Mouse (Mus musculus) CH12.LX (cell line): ENCODE results near the gene Aire. TPM values are rescaled to one million over a fixed set of nuclear protein-coding genes. Genes with fewer than 3 reads are reported as not detected.

Experiments
- DNase-seq: peaks from one replicate; pipeline ENCODE4 v3.0.0-alpha.2; 2013; ENCODE audit errors: extremely low read depth
- H3K27ac ChIP-seq: 2 replicates; pipeline ENCODE4 v1.5.1; 2012; ENCODE audit warnings: low read depth, mild to moderate bottlenecking, control low read depth, moderate library complexity; ENCODE audit not compliant: insufficient read depth
- H3K27me3 ChIP-seq: replicated peaks from 2 replicates; pipeline ENCODE3; 2012; ENCODE audit warnings: inconsistent platforms
- H3K36me3 ChIP-seq, 2 experiments: replicated peaks in 1 of 2; 2 replicates each; pipeline versions ENCODE3 to v1.6.1; 2012; ENCODE audit warnings: inconsistent platforms in 1 of 2, low read length in 1 of 2, mild to moderate bottlenecking in 1 of 2, mixed read lengths in 1 of 2, moderate library complexity in 1 of 2; ENCODE audit not compliant: control insufficient read depth in 1 of 2, insufficient read depth in 1 of 2
- H3K4me1 ChIP-seq, 2 experiments: 2 replicates each; pipeline ENCODE4 v1.6.1; 2012; ENCODE audit warnings: inconsistent platforms in 1 of 2, moderate library complexity in 1 of 2; ENCODE audit not compliant: insufficient read depth in 2 of 2, control insufficient read depth in 1 of 2
- H3K4me2 ChIP-seq: 2 replicates; pipeline ENCODE4 v1.6.1; 2012; ENCODE audit warnings: low read depth, mild to moderate bottlenecking, control low read depth; ENCODE audit not compliant: poor library complexity, insufficient read depth, severe bottlenecking
- H3K4me3 ChIP-seq, 3 experiments: fragments of 150-350 bp in 1 of 3; sonication (generic) in 1 of 3; replicated peaks in 1 of 3; 2 replicates each; pipeline versions ENCODE3 to v1.5.1; 2011 to 2012; ENCODE audit warnings: low read depth in 2 of 3, low read length in 2 of 3, mild to moderate bottlenecking in 2 of 3, moderate library complexity in 2 of 3, control low read depth in 1 of 3, improper control_type of control experiment in 1 of 3, inconsistent platforms in 1 of 3, mixed read lengths in 1 of 3; ENCODE audit not compliant: poor library complexity in 1 of 3
- H3K79me2 ChIP-seq: replicated peaks from 2 replicates; pipeline ENCODE4 v1.6.1; 2012; ENCODE audit warnings: mild to moderate bottlenecking, moderate library complexity; ENCODE audit not compliant: control insufficient read depth, poor library complexity, insufficient read depth, severe bottlenecking; ENCODE audit errors: extremely low read depth
- H3K9ac ChIP-seq: 2 replicates; pipeline ENCODE4 v1.6.1; 2012; ENCODE audit warnings: low read depth, mild to moderate bottlenecking, control low read depth, moderate library complexity; ENCODE audit not compliant: insufficient read depth
- H3K9me3 ChIP-seq: replicated peaks from 2 replicates; pipeline ENCODE3; 2012; ENCODE audit warnings: low read length, inconsistent platforms, mixed read lengths
- BHLHE40 ChIP-seq: IDR thresholded peaks from 2 replicates; pipeline ENCODE4 v1.6.1; 2011; ENCODE audit warnings: mild to moderate bottlenecking, low read depth, low read length, improper control_type of control experiment
- CHD1 ChIP-seq: IDR thresholded peaks from 2 replicates; pipeline ENCODE4 v1.6.1; 2012; ENCODE audit warnings: low read depth, low read length, improper control_type of control experiment, inconsistent platforms
- CHD2 ChIP-seq: IDR thresholded peaks from 2 replicates; pipeline ENCODE4 v1.6.1; 2011; ENCODE audit warnings: low read length, improper control_type of control experiment
- CTCF ChIP-seq, 2 experiments: IDR thresholded peaks in 1 of 2; conservative IDR thresholded peaks in 1 of 2; 2 replicates each; pipeline ENCODE4 v1.5.1; 2011 to 2012; ENCODE audit warnings: low read depth in 2 of 2, low read length in 2 of 2, improper control_type of control experiment in 1 of 2, inconsistent platforms in 1 of 2, mild to moderate bottlenecking in 1 of 2, moderate library complexity in 1 of 2
- E2F4 ChIP-seq: IDR thresholded peaks from 2 replicates; pipeline ENCODE4 v1.6.1; 2011; ENCODE audit warnings: low read depth, low read length, improper control_type of control experiment; ENCODE audit not compliant: insufficient replicate concordance
- ELF1 ChIP-seq: IDR thresholded peaks from 2 replicates; pipeline ENCODE4 v1.6.1; 2014; ENCODE audit warnings: low read depth, mild to moderate bottlenecking, inconsistent platforms, low read length, improper control_type of control experiment
- EP300 ChIP-seq: IDR thresholded peaks from 2 replicates; pipeline ENCODE4 v1.6.1; 2011; ENCODE audit warnings: low read length, improper control_type of control experiment
- ETS1 ChIP-seq: conservative IDR thresholded peaks from 2 replicates; pipeline ENCODE4 v1.6.1; 2012; ENCODE audit warnings: low read depth, mild to moderate bottlenecking, inconsistent platforms, low read length, improper control_type of control experiment, moderate library complexity
- GABPA ChIP-seq: IDR thresholded peaks from 2 replicates; pipeline ENCODE4 v1.6.1; 2012; ENCODE audit warnings: low read depth, low read length, improper control_type of control experiment, inconsistent platforms; ENCODE audit not compliant: insufficient replicate concordance
- HCFC1 ChIP-seq: IDR thresholded peaks from 2 replicates; pipeline ENCODE4 v1.6.1; 2012; ENCODE audit warnings: low read depth, mild to moderate bottlenecking, inconsistent platforms, low read length, improper control_type of control experiment
- IRF4 ChIP-seq: IDR thresholded peaks from 2 replicates; pipeline ENCODE4 v1.6.1; 2014; ENCODE audit warnings: low read depth, mild to moderate bottlenecking, inconsistent platforms, low read length, improper control_type of control experiment
- JUN ChIP-seq: IDR thresholded peaks from 2 replicates; pipeline ENCODE4 v1.6.1; 2011; ENCODE audit warnings: low read depth, mild to moderate bottlenecking, low read length, improper control_type of control experiment, moderate library complexity; ENCODE audit not compliant: insufficient read depth
- JUND ChIP-seq: conservative IDR thresholded peaks from 2 replicates; pipeline ENCODE4 v1.6.1; 2011; ENCODE audit warnings: low read depth, low read length, improper control_type of control experiment
- KAT2A ChIP-seq: IDR thresholded peaks from 2 replicates; pipeline ENCODE4 v1.6.1; 2012; ENCODE audit warnings: low read length, improper control_type of control experiment, inconsistent platforms; ENCODE audit not compliant: insufficient replicate concordance
- MAFK ChIP-seq: IDR thresholded peaks from 2 replicates; pipeline ENCODE4 v1.6.1; 2011; ENCODE audit warnings: low read length, improper control_type of control experiment; ENCODE audit not compliant: insufficient replicate concordance
- MAX ChIP-seq: IDR thresholded peaks from 2 replicates; pipeline ENCODE4 v1.6.1; 2011; ENCODE audit warnings: low read length, improper control_type of control experiment
- MEF2A ChIP-seq: IDR thresholded peaks from 2 replicates; pipeline ENCODE4 v1.6.1; 2014; ENCODE audit warnings: low read depth, mild to moderate bottlenecking, inconsistent platforms, low read length, improper control_type of control experiment, borderline replicate concordance
- MXI1 ChIP-seq: IDR thresholded peaks from 2 replicates; pipeline ENCODE4 v1.6.1; 2011; ENCODE audit warnings: mild to moderate bottlenecking, low read depth, low read length, improper control_type of control experiment
- NELFE ChIP-seq: IDR thresholded peaks from 2 replicates; pipeline ENCODE4 v1.6.1; 2011; ENCODE audit warnings: low read depth, low read length, improper control_type of control experiment
- PAX5 ChIP-seq: IDR thresholded peaks from 2 replicates; pipeline ENCODE4 v1.6.1; 2012; ENCODE audit warnings: low read length, inconsistent platforms, mixed read lengths
- POLR2A ChIP-seq: IDR thresholded peaks from 2 replicates; pipeline ENCODE4 v1.6.1; 2011; ENCODE audit warnings: low read depth, mild to moderate bottlenecking, improper control_type of control experiment, low read length
- POLR2AphosphoS2 ChIP-seq: IDR thresholded peaks from 2 replicates; pipeline ENCODE4 v1.6.1; 2011; ENCODE audit warnings: low read depth, low read length, improper control_type of control experiment
- RAD21 ChIP-seq: IDR thresholded peaks from 2 replicates; pipeline ENCODE4 v1.6.1; 2011; ENCODE audit warnings: low read depth, mild to moderate bottlenecking, low read length, improper control_type of control experiment, moderate library complexity
- RCOR1 ChIP-seq: conservative IDR thresholded peaks from 2 replicates; pipeline ENCODE4 v1.6.1; 2012; ENCODE audit warnings: low read depth, mild to moderate bottlenecking, inconsistent platforms, low read length, improper control_type of control experiment
- SIN3A ChIP-seq: IDR thresholded peaks from 2 replicates; pipeline ENCODE4 v1.6.1; 2012; ENCODE audit warnings: low read length, improper control_type of control experiment, inconsistent platforms
- SMC3 ChIP-seq: IDR thresholded peaks from 2 replicates; pipeline ENCODE4 v1.6.1; 2011; ENCODE audit warnings: low read depth, low read length, improper control_type of control experiment
- TBP ChIP-seq: conservative IDR thresholded peaks from 2 replicates; pipeline ENCODE4 v1.6.1; 2011; ENCODE audit warnings: low read depth, low read length, improper control_type of control experiment
- UBTF ChIP-seq: IDR thresholded peaks from 2 replicates; pipeline ENCODE4 v1.6.1; 2012; ENCODE audit warnings: low read depth, mild to moderate bottlenecking, inconsistent platforms, low read length, improper control_type of control experiment, moderate library complexity
- USF1 ChIP-seq: IDR thresholded peaks from 2 replicates; pipeline ENCODE4 v1.6.1; 2014; ENCODE audit warnings: low read depth, mild to moderate bottlenecking, inconsistent platforms, low read length, improper control_type of control experiment
- USF2 ChIP-seq: conservative IDR thresholded peaks from 2 replicates; pipeline ENCODE4 v1.6.1; 2011; ENCODE audit warnings: low read depth, low read length, improper control_type of control experiment
- ZKSCAN1 ChIP-seq: IDR thresholded peaks from 2 replicates; pipeline ENCODE4 v1.6.1; 2012; ENCODE audit warnings: low read depth, inconsistent platforms, low read length, improper control_type of control experiment, borderline replicate concordance
- ZMIZ1 ChIP-seq: IDR thresholded peaks from 2 replicates; pipeline ENCODE4 v1.6.1; 2012; ENCODE audit warnings: low read depth, mild to moderate bottlenecking, inconsistent platforms, low read length, improper control_type of control experiment
- dilution Hi-C: fragments of 300-500 bp; cut with MboI; formaldehyde crosslinking; loops from 2 replicates; pipeline ENCODE4 v1.14.3; 2020; ENCODE audit warnings: low sequenced_read_pairs; ENCODE audit not compliant: extremely low pct_unique_long_range_greater_than_20kb, extremely low pct_ligation_motif_present
- in situ Hi-C: fragments of 300-500 bp; cut with MboI; formaldehyde crosslinking; loops from 3 replicates; pipeline ENCODE4 v1.14.3; 2019; ENCODE audit warnings: low sequenced_read_pairs, low pct_ligation_motif_present, low pct_unique_long_range_greater_than_20kb, mixed read lengths
- polyA plus RNA-seq: library from polyadenylated mRNA; unstranded; fragments of >175 nt; gene quantifications from 2 replicates; pipeline ENCODE4 v1.2.1, GENCODE M21; 2012; ENCODE audit warnings: low read depth; ENCODE audit not compliant: insufficient read length
- total RNA-seq, 2 experiments: library from RNA; depleted of rRNA; stranded (reverse); fragments of 300-350 nt in 1 of 2; fragments of >200 nt in 1 of 2; gene quantifications; 2 replicates each; pipeline ENCODE4 v1.2.3; 2012 to 2014

The Aire gene
- total RNA-seq (2012; rRNA removed): 0.17 TPM in 1 of 2 replicates, not detected in the other
- total RNA-seq (2014; rRNA removed): not detected in 2 replicates
- 0.16 TPM in 1 of 2 replicates, not detected in the other for polyA plus RNA-seq

- Histone ChIP-seq H3K9me3 (no peaks in the 10 kb centered on the region), H3K27ac (no peak within 1 kb of the TSS), H3K4me1 (peaks cover 17 to 58% of the 10 kb centered on the region in 2 experiments), H3K4me2 (no peak within 1 kb of the TSS), H3K36me3 (no peaks in the 10 kb centered on the region), H3K4me3 (no peak within 1 kb of the TSS), H3K9ac (no peak within 1 kb of the TSS), H3K27me3 (peaks cover 24% of the 10 kb centered on the region), H3K79me2 (no peaks in the 10 kb centered on the region)
- dilution Hi-C loops (no loop called here), in situ Hi-C loops (loop anchor here (25.0 kb wide), 1 partner anchor 344 kb away; no protein-coding TSS in a partner anchor)
- TF ChIP-seq KAT2A: no peak
- TF ChIP-seq CTCF (conservative IDR thresholded peaks at IDR 0.05 in 1 of 2, IDR thresholded peaks at IDR 0.05 in 1 of 2; ENCODE audit: low read depth in 2 of 2, low read length in 2 of 2): peak; percentile 56 to 73
- TF ChIP-seq SMC3: peak; percentile 51
- peak; percentile 26 for TF ChIP-seq RAD21
- TF ChIP-seq CHD1: no peak
- TF ChIP-seq HCFC1: no peak
- DNase-seq: peak; percentile 45
Observed at GRCm38 (mm10) chr10:78043406-78043836, at the start of gene Aire. Aire (minus strand) TSS chr10:78043610.

- Histone ChIP-seq H3K27ac (peak overlapping the region; percentile 5; the same call in 1 of the 2 replicates), H3K36me3 (no peaks in the 10 kb centered on the region), H3K9me3 (peaks cover 19% of the 10 kb centered on the region), H3K4me2 (peak overlapping the region; percentile 73), H3K9ac (no peak overlapping the region), H3K79me2 (no peaks in the 10 kb centered on the region), H3K27me3 (peaks cover 70% of the 10 kb centered on the region), H3K4me1 (peaks cover 34 to 68% of the 10 kb centered on the region in 2 experiments), H3K4me3 (peak overlapping the region in 1 of 3 experiments; percentile 20)
- peak; percentile 96 for DNase-seq
- in situ Hi-C loops: loop anchor here (10.0 kb wide), 1 partner anchor 52 kb away; no protein-coding TSS in a partner anchor
- dilution Hi-C loops: no loop called here
- TF ChIP-seq ZKSCAN1: no peak
- TF ChIP-seq PAX5: no peak
- TF ChIP-seq POLR2AphosphoS2: no peak
- no peak for TF ChIP-seq CTCF (conservative IDR thresholded peaks at IDR 0.05 in 1 of 2, IDR thresholded peaks at IDR 0.05 in 1 of 2; ENCODE audit: low read depth in 2 of 2, low read length in 2 of 2)
- TF ChIP-seq TBP: no peak
- TF ChIP-seq CHD1: no peak
- TF ChIP-seq MEF2A: peak; percentile 88
- peak; percentile 78 for TF ChIP-seq MXI1
- peak; percentile 97 for TF ChIP-seq IRF4
- TF ChIP-seq USF1: no peak
- peak; percentile 96 for TF ChIP-seq EP300
- no peak for TF ChIP-seq USF2
- peak; percentile 56; the same call in 1 of the 2 replicates for TF ChIP-seq JUN
- peak; percentile 97 for TF ChIP-seq ETS1
- no peak for TF ChIP-seq E2F4
- peak; percentile 66; the same call in 1 of the 2 replicates for TF ChIP-seq ELF1
- TF ChIP-seq RCOR1: no peak; the same call in 1 of the 2 replicates
- TF ChIP-seq NELFE: no peak
- peak; percentile 66; the same call in 1 of the 2 replicates for TF ChIP-seq JUND
- TF ChIP-seq UBTF: no peak
- TF ChIP-seq SIN3A: peak; percentile 58; the same call in 1 of the 2 replicates
- peak; percentile 91 for TF ChIP-seq MAFK
- 0 out of 2 replicates have a peak, but pooled peaks have one; percentile 1 for TF ChIP-seq SMC3
- peak; percentile 80 for TF ChIP-seq MAX
- TF ChIP-seq HCFC1: no peak
- no peak for TF ChIP-seq POLR2A
- TF ChIP-seq BHLHE40: peak; percentile 99
- TF ChIP-seq CHD2: peak; percentile 71
- no peak for TF ChIP-seq GABPA
- TF ChIP-seq KAT2A: 0 out of 2 replicates have a peak, but pooled peaks have one; percentile 64
- no peak for TF ChIP-seq ZMIZ1
Observed at GRCm38 (mm10) chr10:78092725-78093029, 49.3 kb upstream of the Aire start.
